Mouse (Mus musculus): ENCODE measurements at regions not wholly inside any gene's neighbourhood (a gene's known extent, or its start where the extent isn't known, plus 50 kb on each side); places are given as distances from the start of the nearest gene placed in this dataset.

DNA sequence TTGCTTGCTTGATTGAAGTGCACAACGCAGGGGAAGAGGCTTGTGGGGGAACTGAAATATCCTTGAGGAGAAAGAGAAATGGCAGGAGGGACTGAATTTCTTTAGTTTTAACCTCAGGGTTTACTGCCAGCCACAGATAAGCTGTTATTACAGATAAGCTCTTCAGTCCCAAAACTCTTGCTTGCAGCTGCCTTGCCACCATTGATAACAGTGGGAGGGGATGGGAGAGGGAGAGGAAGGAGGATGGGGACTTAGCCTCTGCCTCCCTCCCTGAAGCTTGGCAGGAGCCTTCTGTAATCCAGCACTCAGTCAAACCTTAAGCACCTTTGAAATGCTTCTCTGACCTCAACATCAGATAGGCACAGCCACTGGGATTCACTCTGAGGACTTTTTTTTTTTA, 471.4 kb upstream of the Lsamp start:
- no peak for DNase-seq (ENCODE audit: extremely low spot score in 1 of 2, low spot score in 1 of 2)

DNA sequence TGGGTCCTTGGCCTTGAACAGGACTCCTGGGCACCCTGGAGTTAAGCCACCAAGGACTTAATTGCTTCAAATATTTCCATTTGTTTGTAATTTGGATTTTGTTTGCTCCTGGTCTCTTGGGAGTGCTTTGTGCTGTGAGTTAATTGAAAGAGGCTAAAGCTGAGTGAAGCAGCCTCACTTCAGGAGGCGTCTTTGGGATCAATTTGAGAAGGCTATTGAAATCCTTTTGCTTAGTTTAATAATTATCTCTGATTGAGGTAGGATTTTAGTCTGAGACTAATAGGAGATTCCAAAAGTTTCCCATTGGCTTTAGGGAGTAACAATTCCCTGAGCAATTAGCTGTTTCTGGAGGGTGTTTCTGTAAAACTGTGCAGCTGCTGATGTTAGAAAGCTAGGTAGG, 470.5 kb upstream of the Lsamp start:
- no peak for DNase-seq (ENCODE audit: extremely low spot score in 1 of 2, low spot score in 1 of 2)

DNA sequence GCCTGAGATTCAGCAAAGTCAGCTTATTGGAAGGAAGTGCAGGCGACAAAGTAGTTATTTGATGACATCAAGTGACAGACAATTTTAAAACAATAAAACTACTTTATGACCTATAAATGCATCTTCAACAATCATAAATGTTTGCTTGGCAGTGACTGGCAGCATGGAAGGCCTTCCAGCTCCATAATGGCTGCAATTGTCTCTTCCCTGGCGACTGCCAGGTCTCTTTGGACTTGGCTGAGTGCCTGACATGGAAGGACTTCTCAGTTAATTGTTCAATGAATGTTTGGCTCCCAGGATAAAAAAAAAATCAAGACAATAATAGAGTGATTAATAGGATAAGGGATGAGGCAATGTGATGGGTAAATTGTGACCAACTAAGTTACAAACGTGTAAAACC, 453.1 kb upstream of the Lsamp start:
- DNase-seq (ENCODE audit: extremely low spot score in 1 of 2, low spot score in 1 of 2): no peak

DNA sequence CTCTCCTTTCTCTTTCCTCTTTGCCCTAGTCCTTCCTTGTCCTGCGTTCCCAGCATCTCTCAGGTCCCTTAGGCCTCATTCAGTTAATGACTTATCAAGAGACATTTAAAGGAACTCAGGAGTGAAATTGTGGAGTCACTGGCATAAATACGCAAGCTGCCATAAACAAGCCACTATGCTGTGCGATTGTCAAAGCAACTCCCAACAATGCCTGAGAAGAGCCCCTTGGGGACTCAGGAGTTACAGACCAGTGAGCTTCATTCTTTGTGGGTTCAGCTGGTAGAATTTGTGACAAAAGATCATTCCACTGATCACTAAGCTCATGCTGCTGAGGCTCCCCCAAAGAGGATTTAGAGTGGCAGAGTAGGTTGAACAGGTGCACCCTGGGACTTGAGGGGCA, 451.4 kb upstream of the Lsamp start:
- DNase-seq (ENCODE audit: extremely low spot score in 1 of 2, low spot score in 1 of 2): no peak

DNA sequence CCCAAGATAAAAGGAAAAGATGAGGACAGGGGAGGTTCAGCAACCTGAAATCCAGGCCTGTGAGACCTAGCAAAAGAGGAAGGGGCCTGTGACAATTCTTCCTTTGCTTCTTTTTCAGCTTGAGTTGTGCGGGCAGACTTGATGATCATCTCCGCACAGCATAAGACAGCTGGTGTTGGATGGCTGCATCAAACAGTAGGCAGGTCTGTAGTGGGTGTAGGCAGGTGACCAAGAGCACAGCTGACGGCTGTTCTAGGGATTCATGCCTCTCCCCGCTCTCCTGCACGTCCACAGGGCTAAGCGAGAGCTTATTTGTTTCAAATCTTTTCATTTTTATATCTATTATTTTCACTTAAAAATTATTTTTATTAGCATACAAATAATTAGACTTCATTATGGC, 450.8 kb upstream of the Lsamp start:
- DNase-seq (ENCODE audit: extremely low spot score in 1 of 2, low spot score in 1 of 2): no peak

DNA sequence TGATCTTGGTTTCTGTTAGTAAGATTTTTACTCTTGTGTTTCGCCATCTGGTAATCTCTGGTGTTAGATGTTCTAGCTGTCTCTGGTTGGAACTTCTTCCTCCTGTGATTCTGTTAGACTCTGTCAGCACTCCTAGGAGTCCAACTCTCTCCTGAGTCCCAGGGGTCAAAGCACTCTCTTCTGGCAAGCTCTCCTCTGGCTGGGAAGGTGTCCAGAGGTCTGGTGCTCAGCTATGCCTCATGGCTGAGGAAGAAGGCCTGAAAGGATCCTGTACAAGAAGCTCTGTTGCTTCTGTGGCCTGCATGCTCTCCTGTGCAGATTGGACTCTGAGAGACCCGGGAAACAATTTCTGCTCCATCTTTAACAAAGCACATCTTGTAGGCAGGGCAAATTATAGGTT, 430.8 kb upstream of the Lsamp start:
- DNase-seq (ENCODE audit: extremely low spot score in 1 of 2, low spot score in 1 of 2): no peak

DNA sequence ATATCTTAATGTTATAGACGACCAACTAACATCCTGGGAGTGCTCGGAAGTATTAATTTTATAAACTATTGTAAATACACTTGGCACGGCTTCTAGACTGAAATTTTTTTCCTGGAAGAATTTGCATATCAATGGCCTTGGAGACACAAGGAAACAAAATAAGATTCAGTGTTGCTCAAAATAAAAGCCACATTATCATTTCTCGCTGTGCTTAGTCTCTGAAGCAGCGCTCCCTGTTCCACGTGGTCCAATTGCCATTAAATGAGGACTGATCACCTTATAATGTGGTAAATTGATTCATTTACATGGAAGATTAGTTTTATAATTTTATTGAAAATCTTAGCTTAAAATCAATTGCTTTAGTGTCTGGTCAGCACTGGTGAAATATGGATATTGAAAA, 407.5 kb upstream of the Lsamp start:
- DNase-seq (ENCODE audit: extremely low spot score in 1 of 2, low spot score in 1 of 2): no peak

DNA sequence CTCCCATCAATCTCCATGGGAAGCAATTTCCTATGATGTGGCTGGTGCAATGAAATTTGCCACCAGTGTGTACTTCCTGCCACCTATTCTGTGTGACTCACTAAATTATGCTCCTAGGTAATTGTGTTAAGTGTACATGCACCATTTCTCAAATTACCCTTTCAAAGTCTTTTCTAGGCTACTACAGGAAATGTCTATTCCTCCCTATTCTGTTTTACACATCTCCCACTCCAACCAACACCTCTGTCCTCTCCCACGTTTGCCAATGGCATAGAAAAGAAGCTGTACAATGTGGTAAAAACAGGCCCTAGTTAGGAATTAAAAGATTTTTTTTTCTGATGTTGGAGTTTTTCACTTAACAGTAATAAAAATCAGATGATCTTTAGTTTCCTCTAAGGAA, 404.5 kb upstream of the Lsamp start:
- DNase-seq (ENCODE audit: extremely low spot score in 1 of 2, low spot score in 1 of 2): peak; percentile 1 to 43
